Mouse (Mus musculus): ENCODE measurements at regions not wholly inside any gene's neighbourhood (a gene's known extent, or its start where the extent isn't known, plus 50 kb on each side); places are given as distances from the start of the nearest gene placed in this dataset.

DNA sequence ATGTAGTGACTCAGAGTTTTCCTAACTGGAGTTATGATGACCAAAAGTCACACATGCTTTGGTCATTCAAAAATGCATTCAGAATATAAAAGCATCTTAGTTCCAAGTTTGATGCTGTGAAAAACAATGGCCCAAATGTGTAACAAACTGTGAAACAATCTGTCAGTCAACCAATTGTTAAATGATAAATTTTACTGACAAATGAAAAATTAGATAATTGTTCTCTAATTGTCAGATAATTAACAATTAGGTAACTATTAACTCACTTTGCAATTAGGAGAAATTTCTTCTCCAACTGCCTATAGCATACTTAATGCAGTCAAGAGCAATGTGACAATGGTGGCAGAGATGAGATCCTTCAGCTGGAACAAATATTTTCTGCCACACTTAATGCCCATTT, 289.7 kb upstream of the Dcn start:
- no peak for TF ChIP-seq CTCF (IDR thresholded peaks at IDR 0.05; ENCODE audit: insufficient read depth, low read length)
- no peak for TF ChIP-seq POLR2A (IDR thresholded peaks at IDR 0.05; ENCODE audit: borderline replicate concordance, extremely low read depth, low read depth, low read length)

Data from lung, adult 2 months (tissue).